Mouse (Mus musculus) E14TG2a.4 (cell line): ENCODE measurements around the gene Gm4924.

Experiments
- CTCF ChIP-seq: conservative IDR thresholded peaks from 2 replicates; pipeline ENCODE4 v1.5.1; 2014; ENCODE audit warnings: low read length
- POU5F1 ChIP-seq: IDR thresholded peaks from 2 replicates; pipeline ENCODE4 v1.6.1; 2014; ENCODE audit warnings: low read length, borderline replicate concordance

GRCm38 (mm10) chr10:82329826-82330225, 24.2 kb upstream of the Gm4924 start:
- no peak for TF ChIP-seq CTCF
- TF ChIP-seq POU5F1: no peak
